Mouse (Mus musculus): ENCODE measurements around the gene Nfib. TPM values are rescaled to one million over a fixed set of nuclear protein-coding genes. Genes with fewer than 3 reads are reported as not detected.

Gene Nfib
- total and polyA plus RNA-seq, 3 experiments: 0.04 to 0.11 (median 0.09) TPM

DNA sequence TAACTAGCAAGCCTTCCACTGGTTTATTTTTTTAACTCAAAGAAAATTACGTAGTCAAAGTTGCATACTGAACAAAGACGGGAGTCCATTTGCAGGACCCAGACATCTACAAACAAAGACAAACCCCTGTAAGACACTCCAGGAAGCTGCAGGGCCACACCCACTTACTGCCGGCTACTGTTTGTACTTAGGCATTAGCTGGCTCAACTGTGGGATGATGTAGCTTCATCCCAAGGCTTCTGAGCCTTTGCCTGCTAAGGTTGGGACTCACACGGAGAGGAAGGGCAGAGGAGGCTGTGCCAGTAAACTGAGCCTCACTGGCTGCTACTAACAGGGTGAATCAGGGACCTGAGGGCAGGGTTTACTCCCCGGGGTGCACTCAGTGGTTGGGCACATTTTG is 305.0 kb downstream of the Nfib start:
- no peak overlapping the region for H3K4me2 ChIP-seq (ENCODE audit: insufficient read depth, low read depth, poor library complexity, severe bottlenecking)

DNA sequence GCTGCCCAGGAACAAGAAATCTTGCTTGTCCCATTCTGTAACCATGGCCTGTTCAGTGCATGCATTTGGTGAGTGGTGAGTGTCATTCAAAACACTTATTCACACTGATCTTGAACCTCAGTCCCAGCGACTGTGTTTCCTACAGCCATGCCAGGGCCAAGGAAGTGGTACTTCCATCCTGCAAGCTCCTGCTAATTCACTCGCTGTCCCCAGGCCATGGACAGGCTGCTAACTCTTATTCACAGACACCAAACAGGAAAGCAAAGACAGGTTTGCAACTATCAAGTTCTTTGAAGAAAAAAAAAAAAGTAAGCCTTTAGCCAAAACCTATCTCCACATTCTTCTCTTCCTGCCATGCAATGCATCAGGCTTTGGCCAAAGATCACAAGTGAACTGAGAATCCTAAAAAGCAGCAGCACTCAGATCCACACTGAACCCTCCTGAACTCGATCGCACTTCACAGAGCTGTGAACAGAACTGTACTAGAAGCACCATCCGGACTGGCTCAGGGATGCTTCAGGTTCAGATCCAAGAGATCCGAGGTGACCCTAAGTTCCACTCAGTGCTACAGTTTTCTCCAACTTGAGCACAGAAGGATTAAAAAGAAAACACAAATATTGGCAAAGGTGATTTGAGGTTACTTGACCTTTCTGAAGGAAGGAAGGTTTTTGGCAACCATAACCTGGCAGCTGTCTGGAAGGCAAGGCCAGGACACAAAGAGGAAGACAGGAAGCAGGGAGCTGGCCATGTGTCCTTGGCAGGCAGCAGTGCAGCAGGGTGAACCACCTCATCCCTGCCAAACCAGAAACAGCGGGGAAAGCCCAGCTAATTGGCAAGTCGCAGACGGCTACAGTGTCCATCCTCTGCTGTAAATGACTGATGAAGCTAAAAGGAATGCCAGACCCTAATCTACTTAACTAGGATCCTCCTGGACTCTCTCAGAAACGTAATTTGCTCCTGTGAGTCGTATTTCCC is 305.9 kb downstream of the Nfib start:
- H3K9ac ChIP-seq (ENCODE audit: insufficient read depth, low read depth): no peak overlapping the region
- no peak overlapping the region for H3K4me2 ChIP-seq (ENCODE audit: insufficient read depth, low read depth, poor library complexity, severe bottlenecking)
- no peaks in the 10 kb centered on the region for H3K79me2 ChIP-seq (replicated peaks; ENCODE audit: control insufficient read depth, extremely low read depth, insufficient read depth, poor library complexity, severe bottlenecking)
- in situ Hi-C loops (cut with MboI; ENCODE audit: low pct_ligation_motif_present, low pct_unique_long_range_greater_than_20kb, low sequenced_read_pairs): no loop called here
- TF ChIP-seq ZNF384 (IDR thresholded peaks at IDR 0.05; ENCODE audit: low read depth, low read length) (no peak), JUN (IDR thresholded peaks at IDR 0.05; ENCODE audit: insufficient read depth, low read depth, low read length) (no peak), E2F4 (IDR thresholded peaks at IDR 0.05; ENCODE audit: insufficient replicate concordance, low read depth, low read length) (no peak), ZC3H11A (IDR thresholded peaks at IDR 0.05; ENCODE audit: low read depth, low read length) (no peak), MAFK (IDR thresholded peaks at IDR 0.05; ENCODE audit: insufficient replicate concordance, low read length) (no peak), GABPA (IDR thresholded peaks at IDR 0.05; ENCODE audit: insufficient replicate concordance, low read depth, low read length) (no peak), CHD1 (IDR thresholded peaks at IDR 0.05; ENCODE audit: low read depth, low read length) (no peak), SMC3 (IDR thresholded peaks at IDR 0.05; ENCODE audit: low read depth, low read length) (no peak), MXI1 (IDR thresholded peaks at IDR 0.05; ENCODE audit: low read depth, low read length) (no peak), EP300 (IDR thresholded peaks at IDR 0.05; ENCODE audit: low read length) (no peak), CHD2 (IDR thresholded peaks at IDR 0.05; ENCODE audit: low read length) (no peak), SIN3A (IDR thresholded peaks at IDR 0.05; ENCODE audit: low read length) (no peak)
- dilution Hi-C loops (cut with MboI; ENCODE audit: extremely low pct_ligation_motif_present, extremely low pct_unique_long_range_greater_than_20kb, low sequenced_read_pairs): no loop called here
- no peak for DNase-seq (ENCODE audit: extremely low read depth)
- H3K4me1 ChIP-seq (ENCODE audit: control insufficient read depth in 1 of 2, insufficient read depth in 2 of 2): peaks cover 0 to 4% of the 10 kb centered on the region in 2 experiments; a peak in 1 of 4 replicates
- no peaks in the 10 kb centered on the region for H3K36me3 ChIP-seq (replicated peaks in 1 of 2; ENCODE audit: control insufficient read depth in 1 of 2, insufficient read depth in 1 of 2, low read length in 1 of 2)
- no peaks in the 10 kb centered on the region for H3K9me3 ChIP-seq (replicated peaks; ENCODE audit: low read length)
- H3K4me3 ChIP-seq (replicated peaks in 1 of 3; ENCODE audit: low read depth in 2 of 3, low read length in 2 of 3, poor library complexity in 1 of 3): no peak overlapping the region
- no peak overlapping the region for H3K27ac ChIP-seq (ENCODE audit: insufficient read depth, low read depth)
- H3K27me3 ChIP-seq (replicated peaks): no peaks in the 10 kb centered on the region

More for the DNA sequence above, 305.0 kb downstream of the Nfib start:
- H3K27ac ChIP-seq (ENCODE audit: insufficient read depth, low read depth): no peak overlapping the region
- in situ Hi-C loops (cut with MboI; ENCODE audit: low pct_ligation_motif_present, low pct_unique_long_range_greater_than_20kb, low sequenced_read_pairs): no loop called here
- H3K79me2 ChIP-seq (replicated peaks; ENCODE audit: control insufficient read depth, extremely low read depth, insufficient read depth, poor library complexity, severe bottlenecking): no peaks in the 10 kb centered on the region
- TF ChIP-seq POLR2A (IDR thresholded peaks at IDR 0.05; ENCODE audit: low read depth, low read length) (no peak), ETS1 (conservative IDR thresholded peaks at IDR 0.05; ENCODE audit: low read depth, low read length) (no peak), SIN3A (IDR thresholded peaks at IDR 0.05; ENCODE audit: low read length) (no peak), SMC3 (IDR thresholded peaks at IDR 0.05; ENCODE audit: low read depth, low read length) (no peak), ZMIZ1 (IDR thresholded peaks at IDR 0.05; ENCODE audit: low read depth, low read length) (no peak), CHD2 (IDR thresholded peaks at IDR 0.05; ENCODE audit: low read length) (no peak), IRF4 (IDR thresholded peaks at IDR 0.05; ENCODE audit: low read depth, low read length) (no peak), BHLHE40 (IDR thresholded peaks at IDR 0.05; ENCODE audit: low read depth, low read length) (no peak), POLR2AphosphoS2 (IDR thresholded peaks at IDR 0.05; ENCODE audit: low read depth, low read length) (no peak), MYC (IDR thresholded peaks at IDR 0.05; ENCODE audit: low read depth, low read length) (no peak), UBTF (IDR thresholded peaks at IDR 0.05; ENCODE audit: low read depth, low read length) (no peak), PAX5 (IDR thresholded peaks at IDR 0.05; ENCODE audit: low read length) (no peak), EP300 (IDR thresholded peaks at IDR 0.05; ENCODE audit: low read length) (no peak), CHD1 (IDR thresholded peaks at IDR 0.05; ENCODE audit: low read depth, low read length) (no peak)
- H3K4me1 ChIP-seq (ENCODE audit: control insufficient read depth in 1 of 2, insufficient read depth in 2 of 2): peaks cover 0 to 4% of the 10 kb centered on the region in 2 experiments; a peak in 1 of 4 replicates
- H3K27me3 ChIP-seq (replicated peaks): no peaks in the 10 kb centered on the region
- H3K4me3 ChIP-seq (replicated peaks in 1 of 3; ENCODE audit: low read depth in 2 of 3, low read length in 2 of 3, poor library complexity in 1 of 3): no peak overlapping the region
- no peaks in the 10 kb centered on the region for H3K36me3 ChIP-seq (replicated peaks in 1 of 2; ENCODE audit: control insufficient read depth in 1 of 2, insufficient read depth in 1 of 2, low read length in 1 of 2)
- no peak overlapping the region for H3K9ac ChIP-seq (ENCODE audit: insufficient read depth, low read depth)
- no peaks in the 10 kb centered on the region for H3K9me3 ChIP-seq (replicated peaks; ENCODE audit: low read length)
- dilution Hi-C loops (cut with MboI; ENCODE audit: extremely low pct_ligation_motif_present, extremely low pct_unique_long_range_greater_than_20kb, low sequenced_read_pairs): no loop called here
- no peak for DNase-seq (ENCODE audit: extremely low read depth)

Measured in CH12.LX (cell line).